Mouse (Mus musculus): Measurements from ENCODE around the gene Glb1l.
A peak's percentile ranks its signal among the peaks of the same experiment; 100 is the strongest.

GRCm38 (mm10) chr1:75215785-75216184 is 5.2 kb upstream of the Glb1l start:
- peak; percentile 83 for TF ChIP-seq POLR2AphosphoS2 (IDR thresholded peaks at IDR 0.05; ENCODE audit: insufficient read length, low read depth)
- no peak for TF ChIP-seq E2F4 (IDR thresholded peaks at IDR 0.05; ENCODE audit: insufficient read depth)
- TF ChIP-seq POLR2A (IDR thresholded peaks at IDR 0.05; ENCODE audit: insufficient read length, low read depth) = peak; percentile 28
- TF ChIP-seq SRF (IDR thresholded peaks at IDR 0.05; ENCODE audit: control insufficient read depth, insufficient read length, low read depth) = no peak
- no peak for TF ChIP-seq USF1 (IDR thresholded peaks at IDR 0.05; ENCODE audit: low read depth)
- TF ChIP-seq REST (IDR thresholded peaks at IDR 0.05; ENCODE audit: insufficient read depth, insufficient read length) = no peak
- peak in 1 of 3 experiments; percentile 27 for TF ChIP-seq MYOG (IDR thresholded peaks at IDR 0.05; ENCODE audit: control insufficient read depth in 1 of 3, insufficient read depth in 1 of 3, insufficient read length in 2 of 3, low read depth in 2 of 3)
- no peak for TF ChIP-seq CEBPB (IDR thresholded peaks at IDR 0.05; ENCODE audit: insufficient read depth, poor library complexity, severe bottlenecking)
- peak in 1 of 3 experiments; percentile 51 for TF ChIP-seq MYOD1 (IDR thresholded peaks at IDR 0.05; ENCODE audit: control insufficient read depth in 1 of 3, insufficient read length in 2 of 3, low read depth in 2 of 3)
- no peak for TF ChIP-seq TCF12 (IDR thresholded peaks at IDR 0.05; ENCODE audit: insufficient read depth, poor library complexity, severe bottlenecking)
